Mouse (Mus musculus): ENCODE measurements around the gene Mical2. TPM values are rescaled to one million over a fixed set of nuclear protein-coding genes. Genes with fewer than 3 reads are reported as not detected.

The Mical2 gene
- polyA plus RNA-seq, 1 experiment from 2014 or later = 128 TPM

DNA sequence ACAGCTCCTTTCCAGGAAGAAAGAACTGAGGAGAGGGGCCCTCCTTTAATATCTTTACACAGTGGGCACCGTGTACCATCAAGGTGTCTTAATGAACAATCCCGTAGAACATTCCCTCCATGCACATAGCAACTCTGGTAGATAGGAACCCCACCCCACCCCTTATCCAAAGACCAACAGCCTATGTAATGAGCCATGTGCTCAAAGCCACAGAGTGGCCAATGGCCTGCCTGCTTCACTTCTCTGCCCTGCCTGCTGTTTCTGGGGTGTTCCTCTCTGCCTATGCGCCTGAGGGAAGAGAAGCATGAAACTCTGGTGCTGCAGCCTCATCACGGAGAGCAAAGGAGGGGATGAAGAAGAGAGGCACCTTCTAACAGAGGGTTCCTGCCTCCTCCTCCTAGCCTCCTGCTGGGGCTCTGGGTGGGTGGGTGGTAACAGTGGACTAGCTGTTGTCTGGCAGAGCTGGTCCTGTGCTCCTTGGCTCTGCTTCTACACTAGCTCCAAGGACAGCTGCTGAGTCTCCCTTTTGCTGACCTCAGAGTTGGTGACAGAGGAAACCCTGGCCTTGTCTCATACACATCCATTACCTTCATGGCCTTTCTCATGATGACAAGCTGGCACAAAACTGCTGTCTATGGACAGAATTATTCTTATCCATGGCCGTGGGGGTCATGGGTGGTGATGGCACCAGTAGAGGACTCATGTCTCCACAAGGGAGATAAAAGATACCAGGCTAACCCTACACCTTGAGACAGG, 62.9 kb downstream of the Mical2 start:
- Histone ChIP-seq H3K27ac (ENCODE audit: low read length) (peak overlapping the region; percentile 98), H3K4me1 (ENCODE audit: control insufficient read depth, insufficient read depth, low read length) (peaks cover 81% of the 10 kb centered on the region), H3K9me3 (replicated peaks; ENCODE audit: control insufficient read depth, low read length) (no peaks in the 10 kb centered on the region), H3K4me3 (ENCODE audit: low read length) (no peak overlapping the region), H3K36me3 (ENCODE audit: control insufficient read depth, insufficient read depth) (peaks cover 3% of the 10 kb centered on the region; the same call in 1 of the 2 replicates), H3K4me2 (ENCODE audit: low read depth, low read length) (no peak overlapping the region), H3K9ac (ENCODE audit: low read length) (peak overlapping the region; percentile 67), H3K27me3 (ENCODE audit: control insufficient read depth, insufficient read depth, low read length) (no peaks in the 10 kb centered on the region)
- 72% methylated on average over 5 of the region's 5 CpGs for WGBS
- no peak for ATAC-seq (replicated peaks; ENCODE audit: extremely low read depth, insufficient read depth, low FRiP score)

DNA sequence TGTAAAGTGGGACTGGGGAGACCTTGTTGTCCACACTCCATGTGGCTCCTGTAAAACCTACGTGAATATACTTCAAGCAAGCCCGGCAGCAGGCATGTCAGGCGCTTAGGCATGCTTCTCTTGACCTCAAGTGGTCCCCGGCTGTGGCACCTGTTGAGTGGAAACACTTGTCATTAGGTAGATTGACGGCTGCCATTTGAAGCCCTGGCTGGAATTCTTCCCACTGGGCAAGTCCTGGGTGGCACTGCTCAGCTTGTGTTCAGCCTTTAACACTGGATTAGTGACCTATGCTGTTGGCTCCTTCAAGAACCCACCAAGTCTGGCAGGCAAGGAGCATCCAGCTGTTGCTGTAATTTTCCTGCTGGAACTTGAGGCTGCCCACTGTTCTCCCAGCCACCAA, 63.9 kb downstream of the Mical2 start:
- Histone ChIP-seq H3K9me3 (replicated peaks; ENCODE audit: control insufficient read depth, low read length) (no peaks in the 10 kb centered on the region), H3K36me3 (ENCODE audit: control insufficient read depth, insufficient read depth) (peaks cover 3% of the 10 kb centered on the region; the same call in 1 of the 2 replicates), H3K4me1 (ENCODE audit: control insufficient read depth, insufficient read depth, low read length) (peaks cover 81% of the 10 kb centered on the region), H3K27me3 (ENCODE audit: control insufficient read depth, insufficient read depth, low read length) (no peaks in the 10 kb centered on the region), H3K27ac (ENCODE audit: low read length) (peak overlapping the region; percentile 98), H3K4me3 (ENCODE audit: low read length) (no peak overlapping the region), H3K9ac (ENCODE audit: low read length) (peak overlapping the region; percentile 67), H3K4me2 (ENCODE audit: low read depth, low read length) (peak overlapping the region; percentile 15; the same call in 1 of the 2 replicates)
- WGBS = 31% methylated on average over 5 of the region's 5 CpGs
- ATAC-seq (replicated peaks; ENCODE audit: extremely low read depth, insufficient read depth, low FRiP score) = peak; percentile 38

GRCm38 (mm10) chr7:112289990-112290389, 64.3 kb downstream of the Mical2 start:
- peak overlapping the region; percentile 98 for H3K27ac ChIP-seq (ENCODE audit: low read length)
- peaks cover 79% of the 10 kb centered on the region for H3K4me1 ChIP-seq (ENCODE audit: control insufficient read depth, insufficient read depth, low read length)
- no peaks in the 10 kb centered on the region for H3K27me3 ChIP-seq (ENCODE audit: control insufficient read depth, insufficient read depth, low read length)
- H3K9me3 ChIP-seq (replicated peaks; ENCODE audit: control insufficient read depth, low read length) = no peaks in the 10 kb centered on the region
- 22% methylated on average over 4 of the region's 4 CpGs for WGBS
- peak overlapping the region; percentile 15; the same call in 1 of the 2 replicates for H3K4me2 ChIP-seq (ENCODE audit: low read depth, low read length)
- peaks cover 3% of the 10 kb centered on the region; the same call in 1 of the 2 replicates for H3K36me3 ChIP-seq (ENCODE audit: control insufficient read depth, insufficient read depth)
- no peak overlapping the region for H3K4me3 ChIP-seq (ENCODE audit: low read length)
- H3K9ac ChIP-seq (ENCODE audit: low read length) = peak overlapping the region; percentile 67
- ATAC-seq (replicated peaks; ENCODE audit: extremely low read depth, insufficient read depth, low FRiP score) = peak; percentile 86

DNA sequence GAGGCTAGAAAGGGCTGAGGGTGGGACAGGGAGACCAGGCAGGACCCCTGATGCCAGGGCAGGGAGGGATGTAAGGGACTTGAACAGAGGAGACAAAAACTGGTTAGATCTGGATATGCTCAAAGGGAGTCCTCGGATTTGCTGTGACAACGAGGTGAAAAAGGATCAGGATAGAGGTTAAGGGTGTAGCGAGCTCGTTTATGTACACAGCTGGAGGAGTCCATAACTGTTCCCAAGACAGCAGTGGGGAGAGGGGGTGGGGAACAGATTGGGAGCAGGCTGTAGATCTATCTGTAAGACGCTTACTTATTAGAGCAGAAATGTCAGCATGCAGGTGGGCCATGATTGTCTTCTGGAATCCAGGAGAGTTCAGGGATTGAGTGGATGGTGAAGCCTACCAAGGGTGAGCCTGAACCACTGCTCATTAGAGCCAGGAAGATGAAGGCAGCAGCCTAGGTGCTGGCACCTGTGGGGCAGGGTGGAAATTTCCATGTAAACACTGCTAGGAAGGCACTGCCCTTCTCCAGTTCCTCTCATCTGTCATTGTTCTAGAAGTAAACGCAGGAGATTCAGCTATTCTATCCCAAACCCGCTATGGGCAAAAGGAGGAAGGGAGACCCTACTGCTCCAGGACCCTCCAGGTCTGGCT, 67.9 kb downstream of the Mical2 start:
- no peak overlapping the region for H3K4me3 ChIP-seq (ENCODE audit: low read length)
- H3K27me3 ChIP-seq (ENCODE audit: control insufficient read depth, insufficient read depth, low read length) = no peaks in the 10 kb centered on the region
- H3K4me1 ChIP-seq (ENCODE audit: control insufficient read depth, insufficient read depth, low read length) = peaks cover 77% of the 10 kb centered on the region
- H3K27ac ChIP-seq (ENCODE audit: low read length) = peak overlapping the region; percentile 69
- H3K4me2 ChIP-seq (ENCODE audit: low read depth, low read length) = no peak overlapping the region
- H3K9ac ChIP-seq (ENCODE audit: low read length) = peak overlapping the region; percentile 46
- no peaks in the 10 kb centered on the region for H3K36me3 ChIP-seq (ENCODE audit: control insufficient read depth, insufficient read depth)
- ATAC-seq (replicated peaks; ENCODE audit: extremely low read depth, insufficient read depth, low FRiP score) = no peak
- 55% methylated on average over 7 of the region's 7 CpGs for WGBS
- H3K9me3 ChIP-seq (replicated peaks; ENCODE audit: control insufficient read depth, low read length) = no peaks in the 10 kb centered on the region

- H3K4me2 ChIP-seq (ENCODE audit: low read depth, low read length) = no peak overlapping the region
- 37% methylated on average over 8 of the region's 8 CpGs for WGBS
- H3K9ac ChIP-seq (ENCODE audit: low read length) = peak overlapping the region; percentile 60
- H3K36me3 ChIP-seq (ENCODE audit: control insufficient read depth, insufficient read depth) = peaks cover 3% of the 10 kb centered on the region; the same call in 1 of the 2 replicates
- peak overlapping the region; percentile 100 for H3K27ac ChIP-seq (ENCODE audit: low read length)
- H3K27me3 ChIP-seq (ENCODE audit: control insufficient read depth, insufficient read depth, low read length) = no peaks in the 10 kb centered on the region
- no peak overlapping the region for H3K4me3 ChIP-seq (ENCODE audit: low read length)
- peaks cover 77% of the 10 kb centered on the region for H3K4me1 ChIP-seq (ENCODE audit: control insufficient read depth, insufficient read depth, low read length)
- no peak for ATAC-seq (replicated peaks; ENCODE audit: extremely low read depth, insufficient read depth, low FRiP score)
- H3K9me3 ChIP-seq (replicated peaks; ENCODE audit: control insufficient read depth, low read length) = no peaks in the 10 kb centered on the region
These were observed 70.0 kb downstream of the Mical2 start for GRCm38 (mm10) chr7:112295426-112296221.

DNA sequence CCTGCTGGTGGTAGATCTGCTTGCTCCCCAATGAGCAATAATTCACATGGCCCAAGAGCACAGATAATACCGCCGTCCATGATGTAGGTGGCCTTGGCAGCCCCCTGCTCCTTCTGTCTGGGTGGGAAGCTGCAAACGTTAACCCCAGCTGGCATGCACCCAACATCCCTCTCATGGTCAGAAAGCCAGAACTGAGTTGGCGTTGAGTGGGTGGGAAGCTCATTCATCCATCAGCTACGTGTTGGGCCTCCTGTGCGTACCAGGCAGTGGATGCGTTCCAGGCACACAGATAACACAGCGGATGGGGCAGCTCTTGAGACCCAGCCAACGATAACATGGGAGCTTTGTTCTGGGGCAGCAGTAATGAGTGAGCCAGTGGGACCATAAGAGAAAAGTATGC, 72.4 kb downstream of the Mical2 start:
- 12% methylated on average over 9 of the region's 9 CpGs for WGBS
- H3K9me3 ChIP-seq (replicated peaks; ENCODE audit: control insufficient read depth, low read length) = no peaks in the 10 kb centered on the region
- H3K27ac ChIP-seq (ENCODE audit: low read length) = peak overlapping the region; percentile 100
- peak overlapping the region; percentile 73 for H3K9ac ChIP-seq (ENCODE audit: low read length)
- peaks cover 73% of the 10 kb centered on the region for H3K4me1 ChIP-seq (ENCODE audit: control insufficient read depth, insufficient read depth, low read length)
- no peak overlapping the region for H3K4me3 ChIP-seq (ENCODE audit: low read length)
- peak overlapping the region; percentile 27; the same call in 1 of the 2 replicates for H3K4me2 ChIP-seq (ENCODE audit: low read depth, low read length)
- H3K27me3 ChIP-seq (ENCODE audit: control insufficient read depth, insufficient read depth, low read length) = no peaks in the 10 kb centered on the region
- ATAC-seq (replicated peaks; ENCODE audit: extremely low read depth, insufficient read depth, low FRiP score) = peak; percentile 82
- H3K36me3 ChIP-seq (ENCODE audit: control insufficient read depth, insufficient read depth) = peaks cover 3% of the 10 kb centered on the region

DNA sequence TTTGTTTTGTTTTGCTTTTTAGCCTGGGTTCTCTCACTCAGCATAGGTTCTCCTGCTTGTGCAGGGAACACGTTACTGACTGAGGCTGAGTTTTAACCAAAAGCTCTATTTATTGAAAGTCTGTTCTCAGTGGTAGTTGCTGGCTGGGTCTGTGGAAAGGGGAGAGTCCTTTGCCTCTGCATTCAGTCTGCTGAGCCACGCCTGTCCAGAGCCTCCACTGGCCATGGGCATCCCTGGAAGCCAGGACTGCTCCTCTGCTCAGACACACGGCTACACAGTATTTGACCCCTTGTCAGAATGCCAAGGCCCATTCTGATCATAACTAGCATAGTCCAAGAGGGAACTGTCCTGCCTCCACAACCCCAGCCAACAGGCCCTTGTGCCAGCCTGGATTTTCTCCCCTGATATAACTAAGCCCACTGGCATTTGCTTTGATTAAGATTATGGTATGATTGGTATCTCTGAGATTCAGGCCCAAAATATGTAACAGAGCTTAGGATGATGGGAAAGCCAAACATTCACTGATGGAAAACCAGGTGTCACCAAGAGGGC, 73.3 kb downstream of the Mical2 start:
- Histone ChIP-seq H3K9me3 (replicated peaks; ENCODE audit: control insufficient read depth, low read length) (no peaks in the 10 kb centered on the region), H3K9ac (ENCODE audit: low read length) (peak overlapping the region; percentile 73), H3K27ac (ENCODE audit: low read length) (peak overlapping the region; percentile 100), H3K4me1 (ENCODE audit: control insufficient read depth, insufficient read depth, low read length) (peaks cover 64% of the 10 kb centered on the region), H3K4me3 (ENCODE audit: low read length) (no peak overlapping the region), H3K36me3 (ENCODE audit: control insufficient read depth, insufficient read depth) (peaks cover 10% of the 10 kb centered on the region), H3K27me3 (ENCODE audit: control insufficient read depth, insufficient read depth, low read length) (no peaks in the 10 kb centered on the region), H3K4me2 (ENCODE audit: low read depth, low read length) (peak overlapping the region; percentile 27; the same call in 1 of the 2 replicates)
- peak; percentile 43 for ATAC-seq (replicated peaks; ENCODE audit: extremely low read depth, insufficient read depth, low FRiP score)
- 33% methylated on average over 3 of the region's 3 CpGs for WGBS

GRCm38 (mm10) chr7:112299521-112300096, 74.0 kb downstream of the Mical2 start:
- no peak overlapping the region for H3K4me3 ChIP-seq (ENCODE audit: low read length)
- H3K36me3 ChIP-seq (ENCODE audit: control insufficient read depth, insufficient read depth) = peaks cover 16% of the 10 kb centered on the region
- H3K4me2 ChIP-seq (ENCODE audit: low read depth, low read length) = no peak overlapping the region; the same call in 1 of the 2 replicates
- H3K27ac ChIP-seq (ENCODE audit: low read length) = peak overlapping the region; percentile 100
- peaks cover 58% of the 10 kb centered on the region for H3K4me1 ChIP-seq (ENCODE audit: control insufficient read depth, insufficient read depth, low read length)
- WGBS = 32% methylated on average over 10 of the region's 10 CpGs
- peak overlapping the region; percentile 73 for H3K9ac ChIP-seq (ENCODE audit: low read length)
- no peaks in the 10 kb centered on the region for H3K27me3 ChIP-seq (ENCODE audit: control insufficient read depth, insufficient read depth, low read length)
- no peaks in the 10 kb centered on the region for H3K9me3 ChIP-seq (replicated peaks; ENCODE audit: control insufficient read depth, low read length)
- ATAC-seq (replicated peaks; ENCODE audit: extremely low read depth, insufficient read depth, low FRiP score) = peak; percentile 47

Measured in heart, embryonic 16.5 days (tissue).